Mouse (Mus musculus): ENCODE data around the gene Rev1. TPM values are rescaled to one million over a fixed set of nuclear protein-coding genes. Genes with fewer than 3 reads are reported as not detected.

The Rev1 gene
- 20.6 and 27.7 TPM in 2 replicates for polyA plus RNA-seq (2014; fragmentation: Nextera tagmentation; extraction: Ambion mirVana)

DNA sequence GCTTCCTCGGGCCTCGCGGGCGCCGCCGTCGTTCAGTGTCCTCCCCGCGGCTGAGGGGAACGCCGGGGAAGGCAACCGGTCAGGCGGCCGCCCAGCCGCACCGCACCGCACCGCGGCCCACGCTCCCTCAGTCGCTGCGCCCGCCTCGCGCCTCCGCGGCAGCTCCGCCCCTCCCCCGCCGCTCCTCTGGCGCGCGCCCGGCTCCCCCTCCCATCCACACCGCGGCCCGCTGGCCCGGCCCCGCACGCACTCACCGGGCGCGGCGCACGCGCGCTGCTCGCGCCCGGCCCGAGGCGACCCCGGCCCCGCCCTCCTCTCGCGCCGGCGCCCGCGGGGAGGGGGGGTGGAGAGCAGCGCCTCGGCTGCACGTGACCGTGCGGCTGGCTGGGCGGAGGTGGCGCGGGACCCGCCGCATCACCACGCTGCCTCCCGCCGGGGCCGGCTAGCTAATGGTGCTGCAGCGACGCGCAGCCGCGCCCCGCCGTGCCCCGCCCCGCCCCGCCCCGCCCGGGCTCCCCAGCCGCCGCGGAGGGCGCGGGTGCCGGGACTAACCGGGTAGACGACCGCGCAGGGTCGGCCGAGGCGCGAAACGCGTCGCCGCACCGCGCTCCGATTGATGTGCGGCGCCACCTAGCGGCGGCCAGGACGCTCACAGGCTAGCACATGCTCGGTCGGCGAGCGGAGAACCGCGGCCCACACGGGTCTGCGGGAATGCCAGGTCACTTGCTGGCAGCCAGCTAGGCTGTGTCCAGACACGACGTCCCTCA, at the start of gene Rev1:
Gene Rev1, minus strand, starts transcription at position 301 of the 767 bp plus-strand sequence.
- H3K27me3 ChIP-seq (replicated peaks; ENCODE audit: control insufficient read depth, insufficient read depth, low read length), result no peaks in the 10 kb centered on the region
- H3K9ac ChIP-seq (ENCODE audit: low read depth, low read length), result peak within 1 kb of the TSS; percentile 93
- ATAC-seq (ENCODE audit: low read depth) (peak; percentile 94), DNase-seq (ENCODE audit: low spot score) (peak; percentile 94)
- H3K9me3 ChIP-seq (ENCODE audit: control insufficient read depth, low read length), result no peaks in the 10 kb centered on the region
- peak within 1 kb of the TSS; percentile 88 for H3K4me3 ChIP-seq (ENCODE audit: low read depth, low read length)
- no peaks in the 10 kb centered on the region for H3K36me3 ChIP-seq (ENCODE audit: control insufficient read depth, insufficient read depth, low read length)
- peak within 1 kb of the TSS; percentile 90 for H3K27ac ChIP-seq (replicated peaks; ENCODE audit: low read depth, low read length)
- H3K4me1 ChIP-seq (ENCODE audit: control insufficient read depth, insufficient read depth, low read length), result peaks cover 11% of the 10 kb centered on the region
- WGBS, result 0% methylated on average over 16 of the region's 122 CpGs
- peak within 1 kb of the TSS; percentile 96 for H3K4me2 ChIP-seq (ENCODE audit: low read depth, low read length)

GRCm38 (mm10) chr1:38178929-38179328, 49.3 kb upstream of the Rev1 start:
- no peak overlapping the region for H3K4me3 ChIP-seq (ENCODE audit: low read depth, low read length)
- no peaks in the 10 kb centered on the region for H3K9me3 ChIP-seq (ENCODE audit: control insufficient read depth, low read length)
- no peaks in the 10 kb centered on the region for H3K4me1 ChIP-seq (ENCODE audit: control insufficient read depth, insufficient read depth, low read length)
- H3K27me3 ChIP-seq (replicated peaks; ENCODE audit: control insufficient read depth, insufficient read depth, low read length), result no peaks in the 10 kb centered on the region
- DNase-seq (ENCODE audit: low spot score) (no peak), ATAC-seq (ENCODE audit: low read depth) (no peak)
- H3K27ac ChIP-seq (replicated peaks; ENCODE audit: low read depth, low read length), result no peak overlapping the region
- peaks cover 41% of the 10 kb centered on the region; the same call in 1 of the 2 replicates for H3K36me3 ChIP-seq (ENCODE audit: control insufficient read depth, insufficient read depth, low read length)
- no peak overlapping the region for H3K4me2 ChIP-seq (ENCODE audit: low read depth, low read length)
- no peak overlapping the region for H3K9ac ChIP-seq (ENCODE audit: low read depth, low read length)
- 95% methylated on average over 8 of the region's 8 CpGs for WGBS

DNA sequence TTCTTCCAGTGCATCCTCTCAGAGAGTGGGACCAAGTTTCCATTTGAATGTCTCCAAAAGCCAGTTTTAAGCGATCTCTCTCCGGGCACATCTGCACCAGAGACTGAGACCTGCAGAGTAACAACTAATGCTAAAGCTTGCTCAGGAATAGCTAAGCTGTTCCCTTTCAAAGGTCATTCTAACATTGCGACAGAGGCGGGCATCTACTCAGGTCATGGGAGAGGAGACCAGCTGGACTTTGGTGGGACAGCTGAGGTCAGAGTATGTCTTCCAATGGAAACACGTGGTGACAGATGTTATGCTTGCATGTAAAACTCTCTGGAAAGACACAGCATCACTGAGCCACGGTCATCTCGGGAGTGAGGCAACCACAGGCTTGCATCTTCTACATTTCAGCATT, 46.5 kb upstream of the Rev1 start:
- H3K4me3 ChIP-seq (ENCODE audit: low read depth, low read length), result no peak overlapping the region
- ATAC-seq (ENCODE audit: low read depth), result no peak
- WGBS, result 90% methylated on average over 7 of the region's 7 CpGs
- no peak overlapping the region for H3K9ac ChIP-seq (ENCODE audit: low read depth, low read length)
- no peaks in the 10 kb centered on the region; the same call in 1 of the 2 replicates for H3K4me1 ChIP-seq (ENCODE audit: control insufficient read depth, insufficient read depth, low read length)
- no peak overlapping the region for H3K27ac ChIP-seq (replicated peaks; ENCODE audit: low read depth, low read length)
- DNase-seq (ENCODE audit: low spot score), result no peak
- no peaks in the 10 kb centered on the region for H3K9me3 ChIP-seq (ENCODE audit: control insufficient read depth, low read length)
- H3K4me2 ChIP-seq (ENCODE audit: low read depth, low read length), result no peak overlapping the region
- H3K27me3 ChIP-seq (replicated peaks; ENCODE audit: control insufficient read depth, insufficient read depth, low read length), result no peaks in the 10 kb centered on the region
- peaks cover 21% of the 10 kb centered on the region; the same call in 1 of the 2 replicates for H3K36me3 ChIP-seq (ENCODE audit: control insufficient read depth, insufficient read depth, low read length)

GRCm38 (mm10) chr1:38171874-38172273, 42.3 kb upstream of the Rev1 start:
- H3K27me3 ChIP-seq (replicated peaks; ENCODE audit: control insufficient read depth, insufficient read depth, low read length), result no peaks in the 10 kb centered on the region
- H3K36me3 ChIP-seq (ENCODE audit: control insufficient read depth, insufficient read depth, low read length), result no peaks in the 10 kb centered on the region; the same call in 1 of the 2 replicates
- DNase-seq (ENCODE audit: low spot score) (peak; percentile 53), ATAC-seq (ENCODE audit: low read depth) (peak; percentile 80; the same call in 1 of the 2 replicates)
- WGBS, result 82% methylated on average over 4 of the region's 4 CpGs
- H3K27ac ChIP-seq (replicated peaks; ENCODE audit: low read depth, low read length), result no peak overlapping the region
- H3K9me3 ChIP-seq (ENCODE audit: control insufficient read depth, low read length), result no peaks in the 10 kb centered on the region
- H3K4me2 ChIP-seq (ENCODE audit: low read depth, low read length), result no peak overlapping the region
- H3K4me1 ChIP-seq (ENCODE audit: control insufficient read depth, insufficient read depth, low read length), result no peaks in the 10 kb centered on the region; the same call in 1 of the 2 replicates
- H3K9ac ChIP-seq (ENCODE audit: low read depth, low read length), result no peak overlapping the region
- no peak overlapping the region for H3K4me3 ChIP-seq (ENCODE audit: low read depth, low read length)

DNA sequence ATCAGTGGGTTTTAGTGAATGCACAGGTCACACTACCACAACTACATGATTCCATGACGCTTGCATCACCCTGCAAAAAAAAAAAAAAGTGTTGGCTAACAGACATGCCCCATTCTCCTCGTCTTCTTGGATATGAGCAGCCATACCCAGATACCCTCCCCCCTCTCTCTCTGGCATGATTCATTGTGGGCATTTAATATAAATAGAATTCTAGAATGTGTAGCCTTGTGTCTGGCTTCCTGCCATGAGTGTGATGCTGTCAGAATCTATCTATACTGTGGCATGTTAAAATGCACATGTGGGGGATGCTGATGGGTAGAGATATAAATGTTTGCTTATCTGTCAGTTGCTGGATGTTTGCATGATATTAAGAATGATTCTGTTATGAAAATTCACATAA, 36.1 kb upstream of the Rev1 start:
- ATAC-seq (ENCODE audit: low read depth) (no peak), DNase-seq (ENCODE audit: low spot score) (peak; percentile 52)

DNA sequence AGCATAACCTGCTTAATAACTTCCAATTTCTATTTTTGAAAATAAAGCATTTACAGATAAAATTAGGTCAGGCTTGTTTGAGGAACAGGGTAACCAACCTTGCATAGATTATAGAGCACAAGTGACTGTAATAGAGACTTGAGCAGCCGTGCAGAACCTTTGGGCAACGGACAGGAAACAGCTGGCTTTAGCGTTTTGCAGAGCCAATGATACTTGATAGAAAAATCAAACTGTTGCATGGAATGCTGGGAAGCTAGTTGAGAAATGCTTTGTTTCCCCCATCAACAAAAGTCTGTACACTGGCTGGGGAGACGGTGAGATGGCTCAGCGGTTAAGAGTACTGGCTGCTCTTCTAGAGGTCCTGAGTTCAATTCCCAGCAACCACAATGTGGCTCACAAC, 20.5 kb upstream of the Rev1 start:
- Histone ChIP-seq H3K4me3 (ENCODE audit: low read depth, low read length) (no peak overlapping the region), H3K27me3 (replicated peaks; ENCODE audit: control insufficient read depth, insufficient read depth, low read length) (no peaks in the 10 kb centered on the region), H3K4me1 (ENCODE audit: control insufficient read depth, insufficient read depth, low read length) (no peaks in the 10 kb centered on the region), H3K9me3 (ENCODE audit: control insufficient read depth, low read length) (no peaks in the 10 kb centered on the region), H3K9ac (ENCODE audit: low read depth, low read length) (no peak overlapping the region), H3K27ac (replicated peaks; ENCODE audit: low read depth, low read length) (no peak overlapping the region), H3K4me2 (ENCODE audit: low read depth, low read length) (no peak overlapping the region), H3K36me3 (ENCODE audit: control insufficient read depth, insufficient read depth, low read length) (no peaks in the 10 kb centered on the region)
- WGBS, result 78% methylated on average over 5 of the region's 5 CpGs
- DNase-seq (ENCODE audit: low spot score), result no peak
- no peak for ATAC-seq (ENCODE audit: low read depth)

More for the DNA sequence above, 36.1 kb upstream of the Rev1 start:
- no peaks in the 10 kb centered on the region for H3K36me3 ChIP-seq (ENCODE audit: control insufficient read depth, insufficient read depth, low read length)
- H3K9ac ChIP-seq (ENCODE audit: low read depth, low read length), result no peak overlapping the region
- no peak overlapping the region for H3K27ac ChIP-seq (replicated peaks; ENCODE audit: low read depth, low read length)
- no peaks in the 10 kb centered on the region for H3K4me1 ChIP-seq (ENCODE audit: control insufficient read depth, insufficient read depth, low read length)
- no peak overlapping the region for H3K4me2 ChIP-seq (ENCODE audit: low read depth, low read length)
- no peaks in the 10 kb centered on the region for H3K9me3 ChIP-seq (ENCODE audit: control insufficient read depth, low read length)
- no peak overlapping the region for H3K4me3 ChIP-seq (ENCODE audit: low read depth, low read length)
- 61% methylated on average over 2 of the region's 2 CpGs for whole genome bisulfite sequencing
- H3K27me3 ChIP-seq (replicated peaks; ENCODE audit: control insufficient read depth, insufficient read depth, low read length), result no peaks in the 10 kb centered on the region

- H3K27me3 ChIP-seq (replicated peaks; ENCODE audit: control insufficient read depth, insufficient read depth, low read length), result no peaks in the 10 kb centered on the region
- H3K36me3 ChIP-seq (ENCODE audit: control insufficient read depth, insufficient read depth, low read length), result no peaks in the 10 kb centered on the region
- no peak for ATAC-seq (ENCODE audit: low read depth)
- no peaks in the 10 kb centered on the region for H3K9me3 ChIP-seq (ENCODE audit: control insufficient read depth, low read length)
- no peak overlapping the region for H3K4me3 ChIP-seq (ENCODE audit: low read depth, low read length)
- H3K4me1 ChIP-seq (ENCODE audit: control insufficient read depth, insufficient read depth, low read length), result no peaks in the 10 kb centered on the region
- DNase-seq (ENCODE audit: low spot score), result no peak
- WGBS, result 97% methylated on average over 4 of the region's 4 CpGs
- H3K27ac ChIP-seq (replicated peaks; ENCODE audit: low read depth, low read length), result no peak overlapping the region
- H3K4me2 ChIP-seq (ENCODE audit: low read depth, low read length), result no peak overlapping the region
- H3K9ac ChIP-seq (ENCODE audit: low read depth, low read length), result no peak overlapping the region
Observed at GRCm38 (mm10) chr1:38146008-38146407, 16.4 kb upstream of the Rev1 start.

DNA sequence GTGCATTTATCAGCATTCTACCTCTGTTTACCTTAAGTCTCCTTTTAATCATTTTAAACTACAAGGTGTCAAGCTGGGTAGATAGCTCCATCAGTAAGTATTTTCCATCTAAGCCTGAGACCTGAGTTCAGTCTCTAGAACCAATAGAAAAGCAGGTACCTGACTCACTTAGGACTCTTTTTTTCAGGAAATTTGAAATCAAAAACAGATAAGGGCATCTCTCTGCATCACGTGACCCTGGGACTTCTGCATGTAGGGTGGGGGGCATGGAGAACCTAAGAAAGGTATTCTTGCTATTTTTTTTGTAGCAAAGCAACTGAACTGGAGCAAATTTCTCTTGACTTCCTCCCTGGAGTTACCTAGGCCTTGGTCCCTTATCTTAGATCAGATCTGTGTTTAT, 11.8 kb upstream of the Rev1 start:
- Histone ChIP-seq H3K9ac (ENCODE audit: low read depth, low read length) (no peak overlapping the region), H3K4me2 (ENCODE audit: low read depth, low read length) (no peak overlapping the region), H3K4me1 (ENCODE audit: control insufficient read depth, insufficient read depth, low read length) (no peaks in the 10 kb centered on the region), H3K4me3 (ENCODE audit: low read depth, low read length) (no peak overlapping the region), H3K9me3 (ENCODE audit: control insufficient read depth, low read length) (no peaks in the 10 kb centered on the region), H3K36me3 (ENCODE audit: control insufficient read depth, insufficient read depth, low read length) (no peaks in the 10 kb centered on the region), H3K27ac (replicated peaks; ENCODE audit: low read depth, low read length) (no peak overlapping the region), H3K27me3 (replicated peaks; ENCODE audit: control insufficient read depth, insufficient read depth, low read length) (no peaks in the 10 kb centered on the region)
- ATAC-seq (ENCODE audit: low read depth) (no peak), DNase-seq (ENCODE audit: low spot score) (no peak)
- WGBS, result 85% methylated on average over 1 of the region's 1 CpGs

DNA sequence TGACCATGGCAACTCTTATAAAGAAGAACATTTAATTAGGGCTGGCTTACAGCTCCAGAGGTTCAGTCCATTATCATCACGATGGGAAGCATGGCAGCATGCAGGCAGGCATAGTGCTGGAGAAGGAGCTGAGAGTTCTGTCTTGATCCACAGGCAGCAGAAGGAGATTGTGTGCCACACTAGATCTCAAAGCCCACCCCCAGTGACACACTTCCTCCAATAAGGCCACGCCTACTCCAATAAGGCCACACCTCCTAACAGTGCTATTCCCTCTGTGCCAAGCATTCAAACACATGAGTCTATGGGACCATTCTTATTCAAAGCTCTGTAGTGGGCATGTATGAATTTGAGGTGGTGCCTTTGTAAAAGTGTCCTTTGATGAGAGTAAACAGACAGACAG, 11.3 kb upstream of the Rev1 start:
- Histone ChIP-seq H3K9me3 (ENCODE audit: control insufficient read depth, low read length) (no peaks in the 10 kb centered on the region), H3K27me3 (replicated peaks; ENCODE audit: control insufficient read depth, insufficient read depth, low read length) (no peaks in the 10 kb centered on the region), H3K27ac (replicated peaks; ENCODE audit: low read depth, low read length) (no peak overlapping the region), H3K4me3 (ENCODE audit: low read depth, low read length) (no peak overlapping the region), H3K9ac (ENCODE audit: low read depth, low read length) (no peak overlapping the region), H3K4me2 (ENCODE audit: low read depth, low read length) (no peak overlapping the region), H3K36me3 (ENCODE audit: control insufficient read depth, insufficient read depth, low read length) (no peaks in the 10 kb centered on the region), H3K4me1 (ENCODE audit: control insufficient read depth, insufficient read depth, low read length) (no peaks in the 10 kb centered on the region)
- ATAC-seq (ENCODE audit: low read depth), result no peak
- no peak for DNase-seq (ENCODE audit: low spot score)
- 79% methylated on average over 2 of the region's 2 CpGs for WGBS

All from embryonic facial prominence, embryonic 14.5 days (tissue).